ENCODE assay signal across 18 mouse cellular contexts in the genomic region with DNA sequence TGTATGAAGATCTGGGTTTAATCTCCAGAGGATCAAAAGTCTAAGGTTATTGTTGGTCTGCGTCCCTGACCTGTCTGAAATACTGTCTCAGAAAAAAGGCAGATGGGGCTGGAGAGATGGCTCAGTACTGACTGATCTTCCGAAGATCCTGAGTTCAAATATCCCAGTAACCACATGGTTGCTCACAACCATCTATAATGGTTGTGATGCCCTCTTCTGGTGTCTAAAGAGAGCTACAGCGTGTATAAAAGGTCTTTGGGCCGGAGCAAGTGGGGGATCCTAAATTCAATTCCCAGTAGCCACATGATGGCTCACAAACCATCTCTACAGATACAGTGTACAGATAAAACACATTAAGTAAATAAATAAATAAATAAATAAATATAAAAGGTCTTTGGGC. TPM values are rescaled to one million over a fixed set of nuclear protein-coding genes. Genes with fewer than 3 reads are reported as not detected.
DNase-seq lines count a peak whose midpoint lies in the region; ATAC-seq and TF ChIP-seq lines count a peak whose summit lies in the region.
"Had no signal": no experiment of that assay in that cellular context is flagged by ENCODE, and none has a peak within 500 bp of the region (broad histone marks: within the 10 kb centered on the region; RNA-seq: fewer than 3 reads in every experiment).

No protein-coding gene starts in this region.

- peak; percentile 12 for TF ChIP-seq RAD21 in CH12.LX (IDR thresholded peaks at IDR 0.05; ENCODE audit: low read depth, low read length)

- H3K4me2 ChIP-seq in kidney, postnatal 0 days (ENCODE audit: low read length) = no peak overlapping the region
- H3K4me2 ChIP-seq in CH12.LX (ENCODE audit: insufficient read depth, low read depth, poor library complexity, severe bottlenecking) = no peak overlapping the region
- H3K4me2 ChIP-seq in limb, embryonic 14.5 days (replicated peaks; ENCODE audit: low read depth, low read length, severe bottlenecking) = no peak overlapping the region
- H3K4me2 ChIP-seq: forebrain, embryonic 13.5 days; neural tube, embryonic 13.5 days had no signal

- dilution Hi-C loops in CH12.LX (cut with MboI; ENCODE audit: extremely low pct_ligation_motif_present, extremely low pct_unique_long_range_greater_than_20kb, low sequenced_read_pairs) = no loop called here

- no peaks in the 10 kb centered on the region for H3K27me3 ChIP-seq in kidney, postnatal 0 days (ENCODE audit: insufficient read depth, low read length)
- H3K27me3 ChIP-seq in kidney, adult 2 months (replicated peaks; ENCODE audit: control insufficient read depth, insufficient read depth, low read length) = no peaks in the 10 kb centered on the region
- no peaks in the 10 kb centered on the region for H3K27me3 ChIP-seq in CH12.LX (replicated peaks)
- no peaks in the 10 kb centered on the region for H3K27me3 ChIP-seq in limb, embryonic 14.5 days (ENCODE audit: control insufficient read depth, insufficient read depth, low read length)
- no peaks in the 10 kb centered on the region for H3K27me3 ChIP-seq in thymus, adult 2 months (ENCODE audit: control insufficient read depth, insufficient read depth, low read length)
- H3K27me3 ChIP-seq: forebrain, embryonic 13.5 days; neural tube, embryonic 13.5 days had no signal

- H3K9ac ChIP-seq in kidney, postnatal 0 days (ENCODE audit: low read depth, low read length) = no peak overlapping the region
- H3K9ac ChIP-seq in CH12.LX (ENCODE audit: insufficient read depth, low read depth) = no peak overlapping the region
- H3K9ac ChIP-seq in limb, embryonic 14.5 days (ENCODE audit: low read depth, low read length, severe bottlenecking) = no peak overlapping the region
- H3K9ac ChIP-seq: forebrain, embryonic 13.5 days; liver, embryonic 14.5 days; neural tube, embryonic 13.5 days had no signal

- H3K9me3 ChIP-seq in kidney, postnatal 0 days (replicated peaks; ENCODE audit: low read length) = no peaks in the 10 kb centered on the region
- H3K9me3 ChIP-seq in CH12.LX (replicated peaks; ENCODE audit: low read length) = no peaks in the 10 kb centered on the region
- H3K9me3 ChIP-seq in limb, embryonic 14.5 days (ENCODE audit: control insufficient read depth, low read length) = no peaks in the 10 kb centered on the region
- H3K9me3 ChIP-seq: forebrain, embryonic 13.5 days; neural tube, embryonic 13.5 days had no signal

- no peak for TF ChIP-seq POLR2A in kidney, adult 2 months (IDR thresholded peaks at IDR 0.05; ENCODE audit: low read depth, low read length)
- no peak for TF ChIP-seq POLR2A in CH12.LX (IDR thresholded peaks at IDR 0.05; ENCODE audit: low read depth, low read length)
- no peak for TF ChIP-seq POLR2A in limb, embryonic 14.5 days (IDR thresholded peaks at IDR 0.05; ENCODE audit: borderline replicate concordance, extremely low read depth, insufficient read depth, insufficient read length)
- no peak for TF ChIP-seq POLR2A in thymus, adult 2 months (IDR thresholded peaks at IDR 0.05; ENCODE audit: control insufficient read depth, extremely low read depth, insufficient read depth, low read length, poor library complexity)

- ATAC-seq in CD4-positive, CD25-positive, alpha-beta regulatory T cell, adult 4 months = no peak
- ATAC-seq in kidney, postnatal 0 days (replicated peaks; ENCODE audit: low FRiP score, low read depth) = no peak
- 0 out of 2 replicates have a peak, but pooled peaks have one; percentile 5 for ATAC-seq in limb, embryonic 14.5 days (ENCODE audit: low FRiP score, low read depth)
- ATAC-seq: forebrain, embryonic 13.5 days had no signal

- H3K27ac ChIP-seq in kidney, postnatal 0 days = no peak overlapping the region
- no peak overlapping the region for H3K27ac ChIP-seq in kidney, adult 2 months (ENCODE audit: insufficient read depth, low read depth, low read length)
- no peak overlapping the region for H3K27ac ChIP-seq in CH12.LX (ENCODE audit: insufficient read depth, low read depth)
- no peak overlapping the region for H3K27ac ChIP-seq in limb, embryonic 14.5 days (replicated peaks; ENCODE audit: low read depth, low read length)
- H3K27ac ChIP-seq in thymus, adult 2 months (ENCODE audit: control insufficient read depth, insufficient read depth, low read length) = no peak overlapping the region
- H3K27ac ChIP-seq: forebrain, embryonic 13.5 days; liver, embryonic 14.5 days; neural tube, embryonic 13.5 days had no signal

- no peak for TF ChIP-seq EP300 in CH12.LX (IDR thresholded peaks at IDR 0.05; ENCODE audit: low read length)

- 0 out of 2 replicates have a peak, but pooled peaks cover 2% of the 10 kb centered on the region for H3K4me1 ChIP-seq in kidney, postnatal 0 days (replicated peaks; ENCODE audit: insufficient read depth, low read length)
- peaks cover 4% of the 10 kb centered on the region; the same call in 1 of the 2 replicates for H3K4me1 ChIP-seq in kidney, adult 2 months (ENCODE audit: control insufficient read depth, insufficient read depth, low read length)
- peaks cover 0 to under 1% of the 10 kb centered on the region in 2 experiments; a peak in 1 of 4 replicates for H3K4me1 ChIP-seq in CH12.LX (ENCODE audit: control insufficient read depth in 1 of 2, insufficient read depth in 2 of 2)
- no peaks in the 10 kb centered on the region for H3K4me1 ChIP-seq in limb, embryonic 14.5 days (ENCODE audit: control insufficient read depth, insufficient read depth, low read length)
- H3K4me1 ChIP-seq in thymus, adult 2 months (replicated peaks; ENCODE audit: control insufficient read depth, insufficient read depth, low read length) = no peaks in the 10 kb centered on the region

- H3K4me3 ChIP-seq in kidney, postnatal 0 days (replicated peaks; ENCODE audit: low read depth, low read length) = no peak overlapping the region
- no peak overlapping the region for H3K4me3 ChIP-seq in kidney, adult 2 months (ENCODE audit: insufficient read depth, low read depth, low read length)
- no peak overlapping the region for H3K4me3 ChIP-seq in CH12.LX (replicated peaks in 1 of 3; ENCODE audit: low read depth in 2 of 3, low read length in 2 of 3, poor library complexity in 1 of 3)
- no peak overlapping the region for H3K4me3 ChIP-seq in limb, embryonic 14.5 days (replicated peaks; ENCODE audit: low read length)
- no peak overlapping the region for H3K4me3 ChIP-seq in thymus, adult 2 months (ENCODE audit: control insufficient read depth, insufficient read depth, low read length)
- H3K4me3 ChIP-seq: forebrain, embryonic 13.5 days; neural tube, embryonic 13.5 days had no signal

- in situ Hi-C loops in CH12.LX (cut with MboI; ENCODE audit: low pct_ligation_motif_present, low pct_unique_long_range_greater_than_20kb, low sequenced_read_pairs) = loop anchor here (5.0 kb wide), 1 partner anchor 42 kb away; no protein-coding TSS in a partner anchor

- peaks cover 78% of the 10 kb centered on the region for H3K36me3 ChIP-seq in kidney, postnatal 0 days (ENCODE audit: insufficient read depth, low read length)
- peaks cover 2% of the 10 kb centered on the region; the same call in 1 of the 2 replicates for H3K36me3 ChIP-seq in kidney, adult 2 months (ENCODE audit: control insufficient read depth, insufficient read depth, low read length)
- peaks cover 88 to 97% of the 10 kb centered on the region in 2 experiments for H3K36me3 ChIP-seq in CH12.LX (replicated peaks in 1 of 2; ENCODE audit: control insufficient read depth in 1 of 2, insufficient read depth in 1 of 2, low read length in 1 of 2)
- H3K36me3 ChIP-seq in limb, embryonic 14.5 days (ENCODE audit: control insufficient read depth, insufficient read depth, low read length) = peaks cover 99% of the 10 kb centered on the region
- peaks cover 84% of the 10 kb centered on the region for H3K36me3 ChIP-seq in thymus, adult 2 months (ENCODE audit: control insufficient read depth, insufficient read depth, low read length)

- peak; percentile 55 for TF ChIP-seq CTCF in kidney, postnatal 0 days (IDR thresholded peaks at IDR 0.05; ENCODE audit: low read depth)
- no peak for TF ChIP-seq CTCF in kidney, adult 2 months (conservative IDR thresholded peaks at IDR 0.05; ENCODE audit: insufficient read depth, insufficient read length, low read depth, low read length)
- TF ChIP-seq CTCF in CH12.LX (conservative IDR thresholded peaks at IDR 0.05 in 1 of 2, IDR thresholded peaks at IDR 0.05 in 1 of 2; ENCODE audit: low read depth in 2 of 2, low read length in 2 of 2) = peak in 1 of 2 experiments; percentile 45; a peak in 2 of 4 replicates
- TF ChIP-seq CTCF in thymus, adult 2 months (IDR thresholded peaks at IDR 0.05; ENCODE audit: borderline replicate concordance, control insufficient read depth, extremely low read depth, insufficient read depth, low read length, poor library complexity) = no peak

- peak; percentile 33 for DNase-seq in CD4-positive, CD25-positive, alpha-beta regulatory T cell, adult 2 months (ENCODE audit: low read depth, low spot score)
- DNase-seq in kidney, postnatal 0 days (ENCODE audit: low spot score) = peak; percentile 42
- DNase-seq in kidney, adult 2 months = no peak
- DNase-seq in CH12.LX (ENCODE audit: extremely low read depth) = no peak
- DNase-seq in limb, embryonic 14.5 days (ENCODE audit: low spot score) = no peak
- no peak for DNase-seq in thymus, adult 2 months
- no peak for DNase-seq in cerebellum, postnatal 4 days (ENCODE audit: low spot score in 2 of 2)
- DNase-seq: adrenal gland, postnatal 10 days; cerebellum, adult 9-10 months; embryo, embryonic 11 days; kidney, postnatal 10 days; lung, postnatal 4 days; midbrain, embryonic 14.5 days had no signal

- H3K79me2 ChIP-seq in CH12.LX (replicated peaks; ENCODE audit: control insufficient read depth, extremely low read depth, insufficient read depth, poor library complexity, severe bottlenecking) = peaks cover 16% of the 10 kb centered on the region

- 79% methylated on average over 4 of the region's 4 CpGs for WGBS in kidney, postnatal 0 days
- WGBS in kidney, adult 2 months = 84% methylated on average over 4 of the region's 4 CpGs
- WGBS in limb, embryonic 14.5 days = 82% methylated on average over 4 of the region's 4 CpGs
- 90% methylated on average over 4 of the region's 4 CpGs for WGBS in thymus, adult 2 months

RNA-seq across cellular contexts. Expression of a gene that starts 10.8 kb away (rescaled TPM):
- not detected for polyA plus RNA-seq in CD4-positive, CD25-positive, alpha-beta regulatory T cell, adult 4 months (2017; shearing (Covaris generic))
- polyA plus RNA-seq in kidney, postnatal 0 days (2015; fragmentation: Nextera tagmentation; extraction: Ambion mirVana) = 1.2 and 1.4 TPM in 2 replicates
- 0.31 and 0.53 TPM in 2 replicates for polyA plus RNA-seq in kidney, adult 2 months (2012; rRNA removed)
- total RNA-seq in CH12.LX (2012; rRNA removed) = not detected in 2 replicates
- total RNA-seq in CH12.LX (2014; rRNA removed) = 0.32 TPM in 1 of 2 replicates, not detected in the other
- polyA plus RNA-seq in CH12.LX (2012; ENCODE audit: insufficient read length, low read depth) = 0.23 and 0.61 TPM in 2 replicates
- 10.5 and 11.7 TPM in 2 replicates for polyA plus RNA-seq in limb, embryonic 14.5 days (2012; rRNA removed)
- 1.6 and 3.1 TPM in 2 replicates for polyA plus RNA-seq in limb, embryonic 14.5 days (2014; fragmentation: Nextera tagmentation; extraction: Ambion mirVana)
- polyA plus RNA-seq in thymus, adult 2 months (2012; rRNA removed) = 0.69 and 1.00 TPM in 2 replicates
- total RNA-seq: heart, postnatal 25 days had no signal

RNA-seq across cellular contexts. Expression of a gene that starts 13.0 kb away (rescaled TPM):
- polyA plus RNA-seq in CD4-positive, CD25-positive, alpha-beta regulatory T cell, adult 4 months (2017; shearing (Covaris generic)) = 1,000 to 10,000 TPM in 1 of 2 experiments, 100 to 1,000 TPM in 1; 810 to 1,266 TPM
- 647 and 692 TPM in 2 replicates for polyA plus RNA-seq in kidney, postnatal 0 days (2015; fragmentation: Nextera tagmentation; extraction: Ambion mirVana)
- polyA plus RNA-seq in kidney, adult 2 months (2012; rRNA removed) = 669 and 682 TPM in 2 replicates
- total RNA-seq in CH12.LX (2012; rRNA removed) (1,563 and 2,304 TPM in 2 replicates), CH12.LX (2014; rRNA removed) (2,562 and 2,828 TPM in 2 replicates)
- 1,827 and 1,949 TPM in 2 replicates for polyA plus RNA-seq in CH12.LX (2012; ENCODE audit: insufficient read length, low read depth)
- polyA plus RNA-seq in limb, embryonic 14.5 days (2012; rRNA removed) = 826 and 988 TPM in 2 replicates
- 1,025 and 1,058 TPM in 2 replicates for polyA plus RNA-seq in limb, embryonic 14.5 days (2014; fragmentation: Nextera tagmentation; extraction: Ambion mirVana)
- polyA plus RNA-seq in thymus, adult 2 months (2012; rRNA removed) = 916 and 1,063 TPM in 2 replicates

RNA-seq across cellular contexts. Expression of a gene that starts 52.1 kb away (rescaled TPM):
- 10 to 100 TPM; 35.0 to 53.6 TPM for polyA plus RNA-seq in CD4-positive, CD25-positive, alpha-beta regulatory T cell, adult 4 months (2017; shearing (Covaris generic))
- 15.7 and 16.1 TPM in 2 replicates for polyA plus RNA-seq in kidney, postnatal 0 days (2015; fragmentation: Nextera tagmentation; extraction: Ambion mirVana)
- polyA plus RNA-seq in kidney, adult 2 months (2012; rRNA removed) = 15.3 and 19.1 TPM in 2 replicates
- 3.6 and 4.4 TPM in 2 replicates for total RNA-seq in CH12.LX (2012; rRNA removed)
- 5.6 and 5.7 TPM in 2 replicates for total RNA-seq in CH12.LX (2014; rRNA removed)
- polyA plus RNA-seq in CH12.LX (2012; ENCODE audit: insufficient read length, low read depth) = 4.6 and 5.5 TPM in 2 replicates
- 55.2 and 57.0 TPM in 2 replicates for polyA plus RNA-seq in limb, embryonic 14.5 days (2012; rRNA removed)
- polyA plus RNA-seq in limb, embryonic 14.5 days (2014; fragmentation: Nextera tagmentation; extraction: Ambion mirVana) = 20.3 and 31.1 TPM in 2 replicates
- 45.3 and 62.9 TPM in 2 replicates for polyA plus RNA-seq in thymus, adult 2 months (2012; rRNA removed)

Comparison
In these comparisons a context has a peak if more than half of its experiments do, and no peak if none do; other contexts are left out.
1. DNase-seq: peak in CD4-positive, CD25-positive, alpha-beta regulatory T cell, adult 2 months (single experiment) and kidney, postnatal 0 days (single experiment); none in kidney, adult 2 months (single experiment), CH12.LX (single experiment), limb, embryonic 14.5 days (single experiment), thymus, adult 2 months (single experiment) and cerebellum, postnatal 4 days (0 of 2).